Mouse (Mus musculus) layer of hippocampus, postnatal 36 days (tissue): ENCODE results near the gene Camkmt. TPM values are rescaled to one million over a fixed set of nuclear protein-coding genes. Genes with fewer than 3 reads are reported as not detected.

Experiments used
- DNase-seq, 2 experiments: peaks; one replicate each; pipeline ENCODE4 v3.0.0; 2022
- total RNA-seq, 2 experiments: library from RNA; stranded (reverse); gene quantifications; 2 replicates each; pipeline ENCODE4 v1.2.3; 2021

Camkmt gene
- total RNA-seq, 2 experiments from 2014 or later: 12.5 to 13.5 TPM

- DNase-seq: no peak
These were observed 373.4 kb downstream of the Camkmt start for GRCm38 (mm10) chr17:85463497-85464392.

- DNase-seq: no peak
These were observed 374.4 kb downstream of the Camkmt start for GRCm38 (mm10) chr17:85464466-85465411.

GRCm38 (mm10) chr17:85469776-85470175, 379.4 kb downstream of the Camkmt start:
- no peak for DNase-seq

GRCm38 (mm10) chr17:85472687-85473202, 382.4 kb downstream of the Camkmt start:
- DNase-seq: no peak

GRCm38 (mm10) chr17:85473217-85473616, 382.9 kb downstream of the Camkmt start:
- DNase-seq: no peak

- no peak for DNase-seq
These were observed 383.5 kb downstream of the Camkmt start for GRCm38 (mm10) chr17:85473881-85474280.

- no peak for DNase-seq
These were observed 390.9 kb downstream of the Camkmt start for GRCm38 (mm10) chr17:85481241-85481640.

- DNase-seq: no peak
These were observed 392.7 kb downstream of the Camkmt start for GRCm38 (mm10) chr17:85483086-85483485.

GRCm38 (mm10) chr17:85484015-85484414, 393.7 kb downstream of the Camkmt start:
- no peak for DNase-seq

GRCm38 (mm10) chr17:85484526-85484925, 394.2 kb downstream of the Camkmt start:
- DNase-seq: no peak

- DNase-seq: no peak
These were observed 395.0 kb downstream of the Camkmt start for GRCm38 (mm10) chr17:85485065-85485945.

- DNase-seq: no peak
These were observed 395.7 kb downstream of the Camkmt start for GRCm38 (mm10) chr17:85485946-85486533.

- no peak for DNase-seq
These were observed 396.5 kb downstream of the Camkmt start for GRCm38 (mm10) chr17:85486585-85487480.

GRCm38 (mm10) chr17:85487531-85487930, 397.2 kb downstream of the Camkmt start:
- DNase-seq: no peak

- no peak for DNase-seq
These were observed 398.5 kb downstream of the Camkmt start for GRCm38 (mm10) chr17:85488601-85489487.

- DNase-seq: no peak
These were observed 399.2 kb downstream of the Camkmt start for GRCm38 (mm10) chr17:85489488-85489980.

GRCm38 (mm10) chr17:85491491-85491890, 401.1 kb downstream of the Camkmt start:
- DNase-seq: no peak

GRCm38 (mm10) chr17:85493521-85493920, 403.2 kb downstream of the Camkmt start:
- no peak for DNase-seq
